Mouse (Mus musculus): ENCODE data around the gene Srebf1. TPM values are rescaled to one million over a fixed set of nuclear protein-coding genes. Genes with fewer than 3 reads are reported as not detected.
A peak's percentile ranks its signal among the peaks of the same experiment; 100 is the strongest.

Srebf1 gene
- polyA plus RNA-seq, 1 experiment, result 54.1 TPM

DNA sequence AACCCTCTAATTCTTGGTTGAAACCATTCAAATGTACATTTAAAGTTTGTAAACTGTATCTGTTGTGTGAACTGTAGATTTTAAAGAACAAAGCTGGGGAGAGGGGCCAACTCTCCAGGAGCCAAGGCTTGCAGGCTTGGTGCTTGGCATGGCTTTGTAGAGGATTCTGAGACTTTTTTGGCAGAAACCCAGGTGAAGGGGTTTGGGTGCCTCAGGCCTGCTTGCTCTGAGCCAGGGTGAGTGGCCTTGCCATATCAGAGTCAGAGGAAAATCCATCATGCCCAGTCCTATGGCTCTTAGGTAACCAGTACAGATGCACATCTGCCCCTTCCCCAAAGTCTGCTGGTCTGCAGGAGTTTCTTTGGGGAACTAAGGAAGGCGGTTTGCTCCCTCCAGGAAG, 3.5 kb upstream of the Srebf1 start:
- TF ChIP-seq CTCF (IDR thresholded peaks at IDR 0.05; ENCODE audit: borderline replicate concordance, insufficient read depth, low read length), result no peak
- TF ChIP-seq POLR2A (IDR thresholded peaks at IDR 0.05; ENCODE audit: low read depth, low read length), result no peak
- H3K4me1 ChIP-seq (ENCODE audit: control insufficient read depth, insufficient read depth, low read length), result no peaks in the 10 kb centered on the region

DNA sequence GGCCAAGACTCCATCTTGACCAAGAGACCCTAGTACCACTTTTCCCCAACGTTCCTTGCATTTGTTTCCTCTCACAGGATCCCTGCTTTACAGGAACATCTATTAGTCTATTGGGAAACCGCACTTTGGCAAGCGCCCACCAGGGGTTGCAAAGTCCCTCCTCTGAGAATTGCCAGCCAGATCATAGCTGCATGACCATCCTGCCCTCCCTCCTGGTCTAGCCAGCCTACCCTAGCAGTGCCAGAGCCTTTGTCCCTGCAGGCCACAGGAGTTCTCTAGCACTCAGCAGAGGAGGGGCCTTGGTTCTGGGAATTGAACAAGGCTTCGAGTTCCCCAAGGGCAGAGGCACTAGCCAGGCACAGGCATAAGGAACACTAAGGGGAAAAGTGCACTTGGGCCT, 2.3 kb upstream of the Srebf1 start:
- no peak for TF ChIP-seq POLR2A (IDR thresholded peaks at IDR 0.05; ENCODE audit: low read depth, low read length)
- no peak for TF ChIP-seq CTCF (IDR thresholded peaks at IDR 0.05; ENCODE audit: borderline replicate concordance, insufficient read depth, low read length)
- Histone ChIP-seq H3K4me1 (ENCODE audit: control insufficient read depth, insufficient read depth, low read length) (no peaks in the 10 kb centered on the region), H3K27ac (ENCODE audit: insufficient read depth, low read length) (no peak overlapping the region), H3K4me3 (ENCODE audit: insufficient read depth, low read length) (no peak overlapping the region)

More for the DNA sequence above, 3.5 kb upstream of the Srebf1 start:
- no peak overlapping the region for H3K27ac ChIP-seq (ENCODE audit: insufficient read depth, low read length)
- H3K4me3 ChIP-seq (ENCODE audit: insufficient read depth, low read length), result no peak overlapping the region

- H3K4me3 ChIP-seq (ENCODE audit: insufficient read depth, low read length), result 0 out of 2 replicates have a peak overlapping the region, but pooled peaks have one; percentile 10
- TF ChIP-seq POLR2A (IDR thresholded peaks at IDR 0.05; ENCODE audit: low read depth, low read length) (no peak), CTCF (IDR thresholded peaks at IDR 0.05; ENCODE audit: borderline replicate concordance, insufficient read depth, low read length) (no peak)
- H3K4me1 ChIP-seq (ENCODE audit: control insufficient read depth, insufficient read depth, low read length), result peaks cover 4% of the 10 kb centered on the region; the same call in 1 of the 2 replicates
- H3K27ac ChIP-seq (ENCODE audit: insufficient read depth, low read length), result no peak overlapping the region
These were observed 304 bp downstream of the Srebf1 start for GRCm38 (mm10) chr11:60222085-60222468.

- no peak overlapping the region for H3K27ac ChIP-seq (ENCODE audit: insufficient read depth, low read length)
- H3K4me1 ChIP-seq (ENCODE audit: control insufficient read depth, insufficient read depth, low read length), result peaks cover 4% of the 10 kb centered on the region; the same call in 1 of the 2 replicates
- no peak overlapping the region for H3K4me3 ChIP-seq (ENCODE audit: insufficient read depth, low read length)
- TF ChIP-seq POLR2A (IDR thresholded peaks at IDR 0.05; ENCODE audit: low read depth, low read length) (no peak), CTCF (IDR thresholded peaks at IDR 0.05; ENCODE audit: borderline replicate concordance, insufficient read depth, low read length) (no peak)
These were observed 956 bp downstream of the Srebf1 start for GRCm38 (mm10) chr11:60221425-60221824.

DNA sequence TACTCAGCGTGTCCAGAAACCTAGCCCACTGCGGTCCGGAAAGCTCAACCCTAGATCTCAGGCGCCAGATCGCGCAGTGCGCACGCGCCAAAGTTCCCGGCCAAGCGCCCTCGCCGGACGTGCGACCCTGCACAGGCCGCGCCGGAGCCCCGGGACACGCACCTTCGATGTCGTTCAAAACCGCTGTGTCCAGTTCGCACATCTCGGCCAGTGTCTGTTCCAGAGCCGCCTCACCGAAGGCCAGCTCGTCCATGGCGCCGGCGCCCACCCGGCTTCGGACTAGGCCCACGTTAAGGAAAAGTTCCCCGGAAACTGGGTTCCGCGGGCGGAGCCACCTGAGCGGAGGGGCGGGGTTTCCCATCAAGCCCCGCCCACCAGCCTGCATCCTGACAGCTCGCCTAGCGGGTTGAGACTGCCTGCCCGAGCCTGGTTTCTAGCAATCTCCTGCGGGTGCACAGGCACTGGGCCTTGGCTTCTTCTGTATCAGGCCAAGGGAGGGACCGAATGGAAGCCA, 2.0 kb downstream of the Srebf1 start:
- peak overlapping the region; percentile 96 for H3K27ac ChIP-seq (ENCODE audit: insufficient read depth, low read length)
- TF ChIP-seq POLR2A (IDR thresholded peaks at IDR 0.05; ENCODE audit: low read depth, low read length) (peak; percentile 69), CTCF (IDR thresholded peaks at IDR 0.05; ENCODE audit: borderline replicate concordance, insufficient read depth, low read length) (no peak)
- H3K4me3 ChIP-seq (ENCODE audit: insufficient read depth, low read length), result peak overlapping the region; percentile 97
- peaks cover 4% of the 10 kb centered on the region; the same call in 1 of the 2 replicates for H3K4me1 ChIP-seq (ENCODE audit: control insufficient read depth, insufficient read depth, low read length)

DNA sequence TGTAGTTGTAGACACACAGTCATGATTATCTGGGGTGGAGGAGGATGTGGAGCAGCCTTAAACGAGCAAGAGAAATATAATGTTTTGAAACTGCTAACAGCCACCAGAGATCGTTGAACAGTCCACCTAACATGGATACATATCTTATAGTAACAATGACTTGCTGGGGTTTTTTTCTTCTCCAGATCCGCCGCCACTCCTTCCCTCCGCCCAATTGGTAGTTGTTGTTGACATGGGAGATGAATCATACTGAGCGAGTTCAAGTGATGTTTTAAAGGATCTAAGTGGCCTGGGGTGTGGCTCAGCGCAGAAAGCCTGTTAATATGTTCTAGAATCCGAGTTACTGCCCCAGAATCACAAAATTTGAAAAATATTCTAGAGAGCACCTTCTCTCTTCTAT, 2.8 kb downstream of the Srebf1 start:
- TF ChIP-seq POLR2A (IDR thresholded peaks at IDR 0.05; ENCODE audit: low read depth, low read length) (no peak), CTCF (IDR thresholded peaks at IDR 0.05; ENCODE audit: borderline replicate concordance, insufficient read depth, low read length) (no peak)
- Histone ChIP-seq H3K27ac (ENCODE audit: insufficient read depth, low read length) (peak overlapping the region; percentile 96), H3K4me1 (ENCODE audit: control insufficient read depth, insufficient read depth, low read length) (peaks cover 4% of the 10 kb centered on the region; the same call in 1 of the 2 replicates), H3K4me3 (ENCODE audit: insufficient read depth, low read length) (peak overlapping the region; percentile 97)

DNA sequence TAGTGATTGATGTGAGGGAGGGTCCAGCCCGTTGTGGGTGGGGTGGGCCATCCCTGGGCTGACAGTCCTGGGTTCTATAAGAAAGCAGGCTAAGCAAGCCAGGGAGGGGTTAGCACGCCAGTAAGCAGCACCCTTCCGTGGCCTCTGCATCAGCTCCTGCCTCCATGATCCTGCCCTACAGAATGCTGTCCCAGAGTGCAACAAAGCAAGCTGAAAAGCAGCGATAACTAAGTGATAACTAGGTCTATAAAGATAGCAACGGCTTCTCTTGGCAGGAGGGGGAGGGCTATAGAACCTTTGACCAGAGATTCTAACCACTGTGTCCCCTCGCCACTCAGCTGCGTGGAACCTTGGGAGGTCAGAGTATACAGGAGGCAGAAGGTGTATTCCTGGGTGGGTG, 4.9 kb downstream of the Srebf1 start:
- peaks cover 4% of the 10 kb centered on the region; the same call in 1 of the 2 replicates for H3K4me1 ChIP-seq (ENCODE audit: control insufficient read depth, insufficient read depth, low read length)
- no peak overlapping the region for H3K4me3 ChIP-seq (ENCODE audit: insufficient read depth, low read length)
- TF ChIP-seq POLR2A (IDR thresholded peaks at IDR 0.05; ENCODE audit: low read depth, low read length) (no peak), CTCF (IDR thresholded peaks at IDR 0.05; ENCODE audit: borderline replicate concordance, insufficient read depth, low read length) (no peak)
- no peak overlapping the region for H3K27ac ChIP-seq (ENCODE audit: insufficient read depth, low read length)

GRCm38 (mm10) chr11:60216671-60217070, 5.7 kb downstream of the Srebf1 start:
- Histone ChIP-seq H3K4me1 (ENCODE audit: control insufficient read depth, insufficient read depth, low read length) (peaks cover 7% of the 10 kb centered on the region), H3K4me3 (ENCODE audit: insufficient read depth, low read length) (no peak overlapping the region), H3K27ac (ENCODE audit: insufficient read depth, low read length) (no peak overlapping the region)
- TF ChIP-seq POLR2A (IDR thresholded peaks at IDR 0.05; ENCODE audit: low read depth, low read length) (no peak), CTCF (IDR thresholded peaks at IDR 0.05; ENCODE audit: borderline replicate concordance, insufficient read depth, low read length) (no peak)

- TF ChIP-seq CTCF (IDR thresholded peaks at IDR 0.05; ENCODE audit: borderline replicate concordance, insufficient read depth, low read length) (no peak), POLR2A (IDR thresholded peaks at IDR 0.05; ENCODE audit: low read depth, low read length) (no peak)
- H3K4me3 ChIP-seq (ENCODE audit: insufficient read depth, low read length), result no peak overlapping the region
- peaks cover 19% of the 10 kb centered on the region for H3K4me1 ChIP-seq (ENCODE audit: control insufficient read depth, insufficient read depth, low read length)
- H3K27ac ChIP-seq (ENCODE audit: insufficient read depth, low read length), result no peak overlapping the region
These were observed 9.1 kb downstream of the Srebf1 start for GRCm38 (mm10) chr11:60213266-60213665.

- Histone ChIP-seq H3K4me1 (ENCODE audit: control insufficient read depth, insufficient read depth, low read length) (peaks cover 20% of the 10 kb centered on the region), H3K4me3 (ENCODE audit: insufficient read depth, low read length) (no peak overlapping the region), H3K27ac (ENCODE audit: insufficient read depth, low read length) (no peak overlapping the region)
- TF ChIP-seq CTCF (IDR thresholded peaks at IDR 0.05; ENCODE audit: borderline replicate concordance, insufficient read depth, low read length), result no peak
These were observed 10.6 kb downstream of the Srebf1 start for GRCm38 (mm10) chr11:60211761-60212160.
